Mouse (Mus musculus): ENCODE results near the gene Gpr153. TPM values are rescaled to one million over a fixed set of nuclear protein-coding genes. Genes with fewer than 3 reads are reported as not detected.

Gene Gpr153
- polyA plus RNA-seq (2017; shearing (Covaris generic)), result 0.20 TPM

DNA sequence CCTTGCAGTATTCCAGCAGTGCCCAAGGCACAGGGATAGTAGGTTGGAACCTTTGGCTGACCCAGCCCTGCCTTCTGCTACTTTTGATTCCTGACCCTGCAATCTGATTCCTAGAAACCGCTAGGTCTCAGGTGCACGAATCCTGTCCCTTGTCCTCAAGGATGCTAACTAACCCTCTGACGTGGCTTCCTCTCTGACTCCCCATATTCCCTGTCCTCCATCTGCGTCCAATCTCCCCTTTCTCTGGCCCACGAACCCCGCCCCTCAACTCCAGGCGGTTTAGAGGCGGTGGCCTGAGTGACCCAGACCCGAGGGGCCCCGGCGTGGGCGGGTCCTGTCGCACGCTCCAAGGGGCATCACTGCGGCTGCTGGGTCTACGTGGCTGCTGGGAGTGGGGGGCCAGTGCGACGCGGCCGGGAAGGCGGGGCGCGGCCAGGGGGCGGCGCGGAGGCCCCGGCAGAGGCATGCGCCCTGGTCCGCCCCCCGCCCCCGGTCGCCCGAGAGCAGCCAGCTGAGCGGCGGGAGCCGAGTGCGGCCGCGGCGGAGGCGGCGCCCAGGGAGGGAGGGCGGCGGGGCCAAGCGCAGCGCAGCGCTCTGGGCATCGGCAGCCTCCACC lies at the start of gene Gpr153:
Gpr153 (plus strand) TSS at position 612 of the 616 bp plus-strand sequence.

GRCm38 (mm10) chr4:152291562-152291961 lies 17.5 kb downstream of the Gpr153 start, which contains the start of gene Hes3:
Gene Hes3 (minus strand): TSS chr4:152291662.

GRCm38 (mm10) chr4:152296874-152297861 lies 23.1 kb downstream of the Gpr153 start, which contains the start of gene Icmt:
Gene Icmt (plus strand): TSS chr4:152297227.

DNA sequence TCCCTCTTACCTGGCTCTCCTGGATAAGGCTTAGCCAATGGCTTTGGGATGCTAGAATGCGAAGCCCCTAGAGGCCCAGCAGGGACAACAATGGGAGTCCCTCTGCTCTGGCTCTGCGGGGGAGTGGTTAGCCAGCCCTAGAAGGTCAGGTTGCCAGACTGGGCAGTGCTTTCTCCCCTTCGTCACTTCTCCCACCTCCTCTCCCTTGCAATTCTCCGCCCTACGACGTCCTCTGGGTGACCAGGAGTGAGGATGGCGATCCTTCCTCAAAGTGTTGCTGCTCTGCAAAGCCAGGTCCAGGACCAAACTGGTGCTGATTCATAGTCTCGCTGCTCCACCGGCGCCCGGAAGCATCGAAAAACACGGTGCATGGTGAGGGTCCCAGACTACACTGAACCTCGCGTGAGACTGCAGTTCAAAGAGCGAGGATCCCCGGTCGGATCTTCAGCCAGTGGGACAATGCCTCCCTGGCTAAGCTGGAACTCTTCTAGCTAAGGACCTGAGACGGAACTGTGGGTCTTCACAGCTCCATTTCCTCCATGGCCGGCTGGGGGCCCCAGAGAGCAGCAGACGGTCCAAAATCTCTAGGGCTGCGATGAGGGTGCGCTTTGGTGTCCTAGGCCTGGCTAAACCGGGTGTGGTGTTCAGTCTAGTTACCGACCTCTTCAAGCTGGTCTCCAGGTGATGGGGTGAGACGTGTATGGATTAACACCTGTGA lies 44.6 kb downstream of the Gpr153 start, which contains the start of gene Rnf207:
Rnf207 (minus strand) TSS at position 477 of the 718 bp plus-strand sequence.

DNA sequence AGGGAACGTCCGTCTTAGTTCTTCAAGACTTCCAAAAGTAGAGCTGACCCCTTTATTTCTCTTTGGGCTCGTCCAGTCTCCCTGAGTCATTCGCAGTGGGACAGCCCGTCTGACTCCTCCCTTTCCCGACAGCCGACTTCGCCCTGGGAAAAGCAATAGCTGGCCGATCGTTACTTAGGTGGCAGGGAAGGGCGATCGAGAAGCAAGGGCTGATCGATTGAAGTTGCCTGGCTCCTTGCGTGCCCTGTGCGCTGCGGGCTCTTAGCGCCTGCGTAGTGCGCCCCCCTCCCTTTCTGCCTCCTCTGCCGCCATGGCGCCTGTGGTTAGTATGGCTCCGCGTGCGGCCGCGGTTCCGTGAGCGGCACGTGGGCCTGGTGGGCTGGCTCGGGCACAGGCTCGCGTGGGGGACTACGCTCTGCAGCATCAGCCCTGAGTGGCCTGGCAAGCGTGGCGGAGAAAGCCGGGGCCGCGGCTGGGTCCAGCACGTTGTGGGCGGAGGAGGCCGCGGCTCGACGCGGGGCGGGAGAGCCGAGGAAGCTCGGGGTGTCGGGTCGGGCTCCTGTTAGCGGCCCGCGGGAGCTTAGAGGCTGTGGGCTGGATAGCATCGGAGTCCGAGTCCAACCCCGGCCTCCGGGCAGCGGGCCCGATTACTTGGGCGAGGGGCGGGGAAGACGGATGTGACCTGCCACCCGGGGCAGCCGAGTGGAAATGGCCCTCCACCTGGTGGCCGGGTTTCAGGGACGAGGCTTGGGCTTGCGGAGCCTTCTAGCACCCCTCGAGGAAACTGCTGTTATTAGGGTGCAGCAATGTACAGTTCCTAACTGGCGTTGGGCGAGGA lies 51.8 kb downstream of the Gpr153 start, which contains the start of gene Rpl22:
Rpl22 (plus strand) TSS at position 169 of the 838 bp plus-strand sequence.

Other genes with a start within 250 kb of the Gpr153 start
- gene Zbtb48, start 246.6 kb upstream of the Gpr153 start, polyA plus RNA-seq (2017; shearing (Covaris generic)), result 32.0 TPM
- not detected for gene Tas1r1, start 235.7 kb upstream of the Gpr153 start, polyA plus RNA-seq (2017; shearing (Covaris generic))
- gene Nol9, start 234.9 kb upstream of the Gpr153 start, polyA plus RNA-seq (2017; shearing (Covaris generic)), result 49.3 TPM
- 8.7 TPM for gene Plekhg5, start 201.7 kb upstream of the Gpr153 start, polyA plus RNA-seq (2017; shearing (Covaris generic))
- 212 TPM for gene Tnfrsf25, start 158.3 kb upstream of the Gpr153 start, polyA plus RNA-seq (2017; shearing (Covaris generic))
- 52.1 TPM for gene Espn, start 121.9 kb upstream of the Gpr153 start, polyA plus RNA-seq (2017; shearing (Covaris generic))
- not detected for gene Hes2, start 115.4 kb upstream of the Gpr153 start, polyA plus RNA-seq (2017; shearing (Covaris generic))
- gene Acot7, start 96.1 kb upstream of the Gpr153 start, polyA plus RNA-seq (2017; shearing (Covaris generic)), result 68.7 TPM
- gene Hes3, start 17.4 kb downstream of the Gpr153 start, polyA plus RNA-seq (2017; shearing (Covaris generic)), result not detected
- 20.2 TPM for gene Icmt, start 23.0 kb downstream of the Gpr153 start, polyA plus RNA-seq (2017; shearing (Covaris generic))
- gene Rnf207, start 44.8 kb downstream of the Gpr153 start, polyA plus RNA-seq (2017; shearing (Covaris generic)), result not detected
- gene Rpl22, start 51.5 kb downstream of the Gpr153 start, polyA plus RNA-seq (2017; shearing (Covaris generic)), result 441 TPM
- 0.08 TPM for gene Chd5, start 64.4 kb downstream of the Gpr153 start, polyA plus RNA-seq (2017; shearing (Covaris generic))
- gene Nphp4, start 202.5 kb downstream of the Gpr153 start, polyA plus RNA-seq (2017; shearing (Covaris generic)), result 0.51 TPM
- gene Kcnab2, start 203.6 kb downstream of the Gpr153 start, polyA plus RNA-seq (2017; shearing (Covaris generic)), result 129 TPM